ENCODE assay signal across 29 mouse cellular contexts in the genomic region with DNA sequence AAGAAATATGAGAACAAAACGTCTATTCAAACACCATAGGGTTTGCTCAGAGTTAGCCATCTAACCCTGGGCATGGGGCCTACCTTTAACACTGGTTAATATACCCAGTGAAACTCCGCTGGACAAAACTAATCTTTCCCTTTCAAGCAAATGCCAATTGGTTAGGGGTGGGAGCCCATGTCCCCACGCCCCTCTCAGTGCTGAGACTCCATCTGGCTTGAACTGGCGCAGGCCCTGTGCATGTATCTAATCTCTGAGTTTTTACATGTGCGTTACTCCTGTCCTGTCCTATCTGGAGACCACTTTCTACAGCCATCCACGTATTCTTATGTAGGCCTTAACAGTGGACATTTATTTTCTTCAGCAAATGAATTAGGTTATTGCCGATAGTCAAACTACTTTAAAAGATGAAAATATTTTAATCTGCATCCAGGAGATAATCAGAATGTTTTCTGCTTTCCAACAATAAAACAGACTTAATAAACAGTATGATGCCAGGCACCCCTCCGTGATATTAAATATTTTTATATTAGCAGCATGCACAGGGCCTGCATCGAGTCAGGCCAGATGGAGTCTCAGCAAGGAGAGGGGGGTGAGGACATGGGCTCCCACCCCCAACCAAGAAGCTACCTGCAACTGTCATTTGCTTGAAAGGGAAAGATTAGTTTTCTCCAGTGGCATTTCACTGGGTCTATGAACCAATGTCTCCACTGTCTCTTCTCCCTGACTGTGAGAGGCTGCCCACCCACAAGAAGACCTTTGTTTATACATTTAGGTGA. TPM values are rescaled to one million over a fixed set of nuclear protein-coding genes. Genes with fewer than 3 reads are reported as not detected.
A peak's percentile ranks its signal among the peaks of the same experiment; 100 is the strongest.
DNase-seq lines count a peak whose midpoint lies in the region; ATAC-seq and TF ChIP-seq lines count a peak whose summit lies in the region.
"Had no signal": no experiment of that assay in that cellular context is flagged by ENCODE, and none has a peak within 500 bp of the region (broad histone marks: within the 10 kb centered on the region; RNA-seq: fewer than 3 reads in every experiment).

No protein-coding gene starts in this region.

- H3K27me3 ChIP-seq in heart, postnatal 0 days (ENCODE audit: control insufficient read depth, insufficient read depth, low read length): no peaks in the 10 kb centered on the region
- no peaks in the 10 kb centered on the region for H3K27me3 ChIP-seq in midbrain, embryonic 11.5 days (ENCODE audit: control insufficient read depth, insufficient read depth, low read length)
- no peaks in the 10 kb centered on the region for H3K27me3 ChIP-seq in midbrain, embryonic 14.5 days (ENCODE audit: control insufficient read depth, insufficient read depth, low read length)
- H3K27me3 ChIP-seq: CH12.LX; embryonic facial prominence, embryonic 13.5 days; forebrain, embryonic 12.5 days; heart, embryonic 15.5 days; midbrain, embryonic 15.5 days; neural tube, embryonic 15.5 days had no signal

- 69% methylated on average over 9 of the region's 9 CpGs for WGBS in heart, postnatal 0 days
- WGBS in midbrain, embryonic 11.5 days: 91% methylated on average over 9 of the region's 9 CpGs
- WGBS in midbrain, embryonic 14.5 days: 92% methylated on average over 9 of the region's 9 CpGs

- DNase-seq in cerebellum, adult 11 months: no peak
- DNase-seq in heart, postnatal 0 days (ENCODE audit: low spot score): peak; percentile 3
- no peak for DNase-seq in heart, adult 18-20 months
- DNase-seq in midbrain, embryonic 11.5 days (ENCODE audit: low spot score, missing footprints): peak; percentile 61
- DNase-seq in midbrain, embryonic 14.5 days: no peak
- no peak for DNase-seq in left cerebral cortex, adult 8-10 months (ENCODE audit: low spot score in 2 of 2)
- no peak for DNase-seq in urinary bladder, adult 18-20 months (ENCODE audit: low spot score in 2 of 2)
- DNase-seq: adrenal gland, adult 8-10 months; gastrocnemius, postnatal 10 days; kidney, adult 2 months; kidney, postnatal 36 days; liver; lung, adult 2 months; lung, postnatal 10 days; retina, postnatal 1 day; right cerebral cortex, postnatal 14 days; thymus, postnatal 4 days had no signal

- TF ChIP-seq EP300 in heart, postnatal 0 days (IDR thresholded peaks at IDR 0.05; ENCODE audit: low read depth): no peak

- H3K4me1 ChIP-seq in heart, postnatal 0 days (ENCODE audit: control insufficient read depth, insufficient read depth): peaks cover 23% of the 10 kb centered on the region
- H3K4me1 ChIP-seq in midbrain, embryonic 11.5 days (ENCODE audit: control insufficient read depth, insufficient read depth, low read length): no peaks in the 10 kb centered on the region
- no peaks in the 10 kb centered on the region for H3K4me1 ChIP-seq in midbrain, embryonic 14.5 days (ENCODE audit: control insufficient read depth, insufficient read depth, low read length)
- H3K4me1 ChIP-seq: embryonic facial prominence, embryonic 13.5 days; midbrain, embryonic 15.5 days had no signal

- peaks cover 27% of the 10 kb centered on the region for H3K36me3 ChIP-seq in heart, postnatal 0 days (replicated peaks; ENCODE audit: control insufficient read depth, insufficient read depth, low read length)
- H3K36me3 ChIP-seq in midbrain, embryonic 11.5 days (ENCODE audit: control insufficient read depth, insufficient read depth, low read length): no peaks in the 10 kb centered on the region
- H3K36me3 ChIP-seq in midbrain, embryonic 14.5 days (ENCODE audit: control insufficient read depth, insufficient read depth, low read length): no peaks in the 10 kb centered on the region
- H3K36me3 ChIP-seq: forebrain, embryonic 12.5 days; midbrain, embryonic 15.5 days; neural tube, embryonic 15.5 days had no signal

- ATAC-seq in cerebellum, adult (ENCODE audit: insufficient number of reproducible peaks, low FRiP score, low TSS enrichment): peak; percentile 67; the same call in 1 of the 2 replicates
- no peak for ATAC-seq in heart, postnatal 0 days (ENCODE audit: insufficient read depth, low read depth)
- no peak for ATAC-seq in midbrain, embryonic 11.5 days (ENCODE audit: low FRiP score)
- ATAC-seq in midbrain, embryonic 14.5 days (ENCODE audit: low FRiP score, low TSS enrichment): no peak
- ATAC-seq: activated CD4-positive, CD25-positive, alpha-beta regulatory T cell, adult 4 months; midbrain, embryonic 15.5 days had no signal

- no peaks in the 10 kb centered on the region; the same call in 1 of the 2 replicates for H3K9me3 ChIP-seq in heart, postnatal 0 days (replicated peaks; ENCODE audit: control insufficient read depth, low read length)
- H3K9me3 ChIP-seq in midbrain, embryonic 11.5 days (ENCODE audit: control insufficient read depth, low read length): no peaks in the 10 kb centered on the region
- H3K9me3 ChIP-seq in midbrain, embryonic 14.5 days (ENCODE audit: control insufficient read depth, low read length): no peaks in the 10 kb centered on the region
- H3K9me3 ChIP-seq: forebrain, embryonic 12.5 days; heart, embryonic 10.5 days; heart, embryonic 15.5 days; midbrain, embryonic 15.5 days; neural tube, embryonic 15.5 days had no signal

- TF ChIP-seq CTCF in heart, postnatal 0 days (IDR thresholded peaks at IDR 0.05; ENCODE audit: low read depth): no peak

- H3K4me3 ChIP-seq in heart, postnatal 0 days (ENCODE audit: low read depth, low read length): no peak overlapping the region
- no peak overlapping the region for H3K4me3 ChIP-seq in midbrain, embryonic 11.5 days (ENCODE audit: low read depth, low read length)
- no peak overlapping the region for H3K4me3 ChIP-seq in midbrain, embryonic 14.5 days (replicated peaks; ENCODE audit: low read depth, low read length)
- H3K4me3 ChIP-seq: embryonic facial prominence, embryonic 13.5 days; forebrain, embryonic 12.5 days; heart, embryonic 10.5 days; heart, embryonic 15.5 days; layer of hippocampus, adult 2 months; midbrain, embryonic 15.5 days; neural tube, embryonic 15.5 days had no signal

- no peak overlapping the region for H3K9ac ChIP-seq in heart, postnatal 0 days (replicated peaks; ENCODE audit: low read depth, low read length)
- H3K9ac ChIP-seq in midbrain, embryonic 11.5 days (ENCODE audit: low read length): no peak overlapping the region
- H3K9ac ChIP-seq in midbrain, embryonic 14.5 days (replicated peaks; ENCODE audit: low read length): no peak overlapping the region
- H3K9ac ChIP-seq: embryonic facial prominence, embryonic 13.5 days; forebrain, embryonic 12.5 days; heart, embryonic 15.5 days; liver, embryonic 14.5 days; midbrain, embryonic 15.5 days; neural tube, embryonic 15.5 days had no signal

- 0 out of 2 replicates have a peak overlapping the region, but pooled peaks have one; percentile 11 for H3K27ac ChIP-seq in heart, postnatal 0 days (ENCODE audit: low read depth)
- no peak overlapping the region for H3K27ac ChIP-seq in midbrain, embryonic 11.5 days (ENCODE audit: low read depth, low read length)
- H3K27ac ChIP-seq in midbrain, embryonic 14.5 days (replicated peaks; ENCODE audit: low read depth, low read length): no peak overlapping the region
- H3K27ac ChIP-seq: embryonic facial prominence, embryonic 13.5 days; forebrain, embryonic 12.5 days; heart, embryonic 10.5 days; heart, embryonic 15.5 days; layer of hippocampus, adult 2 months; liver, embryonic 14.5 days; macrophage; midbrain, embryonic 15.5 days; neural tube, embryonic 15.5 days had no signal

- H3K4me2 ChIP-seq in heart, postnatal 0 days (ENCODE audit: low read depth, low read length): no peak overlapping the region
- H3K4me2 ChIP-seq in midbrain, embryonic 11.5 days: no peak overlapping the region
- no peak overlapping the region for H3K4me2 ChIP-seq in midbrain, embryonic 14.5 days (ENCODE audit: low read length)
- H3K4me2 ChIP-seq: embryonic facial prominence, embryonic 13.5 days; forebrain, embryonic 12.5 days; heart, embryonic 15.5 days; midbrain, embryonic 15.5 days; neural tube, embryonic 15.5 days had no signal

RNA-seq across cellular contexts. Expression of a gene that starts 8.7 kb away (rescaled TPM):
- 191 and 217 TPM in 2 replicates for total RNA-seq in heart, postnatal 0 days (2014; rRNA removed; ENCODE audit: low replicate concordance)
- 96.2 and 109 TPM in 2 replicates for polyA plus RNA-seq in heart, postnatal 0 days (2015; fragmentation: Nextera tagmentation; extraction: Ambion mirVana)
- total RNA-seq in heart, adult 18-20 months (2021): 100 to 1,000 TPM; 132 to 135 TPM
- 13.5 TPM in 2 replicates for polyA plus RNA-seq in midbrain, embryonic 11.5 days (2014; fragmentation: Nextera tagmentation; extraction: Ambion mirVana)
- 51.5 and 58.7 TPM in 2 replicates for polyA plus RNA-seq in midbrain, embryonic 14.5 days (2014; fragmentation: Nextera tagmentation; extraction: Ambion mirVana)
- total RNA-seq in left cerebral cortex, adult 8-10 months (2022): 100 to 1,000 TPM; 126 to 159 (median 137) TPM

Comparison
In these comparisons a context has a peak if more than half of its experiments do, and no peak if none do; other contexts are left out.
1. DNase-seq: peak in heart, postnatal 0 days (single experiment) and midbrain, embryonic 11.5 days (single experiment); none in cerebellum, adult 11 months (single experiment), heart, adult 18-20 months (0 of 2), midbrain, embryonic 14.5 days (single experiment), left cerebral cortex, adult 8-10 months (0 of 2) and urinary bladder, adult 18-20 months (0 of 2).